Mouse (Mus musculus) cerebellum, adult 2 months (tissue): Measurements from ENCODE around the gene Klk1b5.
"Not testable (repeated sequence)": the region's sequence is repeated elsewhere in the genome, so short reads cannot be mapped to it uniquely, and the experiment has no call there.

Experiments used
- CTCF ChIP-seq: fragments of 200-500 bp; IDR thresholded peaks from 2 replicates; pipeline ENCODE4 v1.5.1; 2011; ENCODE audit warnings: low read depth, mild to moderate bottlenecking, control low read depth, low read length, moderate library complexity, borderline replicate concordance; ENCODE audit not compliant: insufficient read depth
- POLR2A ChIP-seq: fragments of 200-500 bp; IDR thresholded peaks from 2 replicates; pipeline ENCODE4 v1.6.1; 2011; ENCODE audit warnings: low read length, control low read depth, borderline replicate concordance; ENCODE audit not compliant: insufficient read depth

DNA sequence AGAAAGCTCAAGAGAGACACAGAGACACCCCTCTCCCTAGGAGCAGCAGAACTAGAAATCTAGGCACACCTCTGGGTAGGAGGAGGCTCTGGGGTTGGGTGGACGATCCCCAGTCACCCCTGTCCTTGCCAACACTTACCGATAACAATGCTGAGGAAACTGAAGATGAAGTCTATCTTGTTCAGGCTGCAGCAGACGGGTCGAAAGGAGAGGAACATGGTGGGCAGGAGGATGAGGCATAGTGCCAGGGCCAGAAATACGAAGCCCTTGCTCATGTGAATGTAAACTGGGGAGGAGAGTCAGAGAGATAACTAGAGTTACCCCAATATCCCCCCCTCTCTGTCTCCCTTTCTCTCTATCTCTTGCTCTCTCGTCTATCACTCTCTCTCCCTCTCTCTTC is 6.6 kb downstream of the Klk1b5 start:
- TF ChIP-seq POLR2A, CTCF: not testable (repeated sequence)
